In the genomic region with DNA sequence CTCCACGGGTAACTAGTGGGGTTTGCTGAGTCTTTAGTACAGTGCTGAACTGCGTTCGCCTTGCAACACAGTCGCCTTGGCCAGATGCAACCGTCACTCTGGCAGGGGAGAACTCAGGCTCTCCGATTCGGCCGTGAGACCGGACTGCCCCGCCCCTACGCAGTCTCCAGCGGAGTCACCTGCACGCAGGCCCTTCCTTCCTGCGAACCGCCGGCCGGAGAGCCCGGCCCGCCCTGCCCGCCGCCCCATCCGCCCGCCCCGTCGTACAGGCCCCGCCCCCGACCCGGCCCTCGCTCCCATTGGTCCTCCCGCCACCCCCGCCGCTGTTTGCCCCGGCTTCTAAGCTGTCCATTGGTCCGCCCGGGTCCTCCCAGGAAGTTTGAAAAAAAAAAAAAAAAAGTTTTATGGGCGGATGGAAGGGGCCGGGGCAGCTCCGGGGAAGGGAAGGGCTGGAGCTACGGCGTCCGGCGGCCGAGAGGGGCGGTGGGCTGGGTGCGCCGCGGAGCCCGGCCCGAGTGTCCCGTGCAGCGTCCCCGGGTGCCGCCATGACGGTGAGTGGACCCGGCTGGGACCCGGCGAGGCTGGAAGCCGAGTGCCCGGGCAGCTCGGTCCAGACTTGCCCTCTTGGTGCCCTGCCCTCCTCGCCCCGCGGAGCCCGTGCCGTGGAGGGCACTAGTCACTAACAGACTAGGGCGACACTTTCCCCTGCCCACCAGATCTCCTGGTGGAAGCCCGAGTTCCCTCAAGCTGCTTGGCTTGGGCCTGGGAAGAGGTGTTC, we compare ENCODE assay signal across 1 mouse cellular context.
TF ChIP-seq lines count a peak whose summit lies in the region.

No protein-coding gene starts in this region.

TF ChIP-seq in MEL, 35 proteins besides CTCF, POLR2A, EP300 and RAD21:
- TF ChIP-seq MAX (IDR thresholded peaks at IDR 0.05; ENCODE audit: low read length) = no peak
- peak; percentile 30; the same call in 1 of the 2 replicates for TF ChIP-seq MAZ (IDR thresholded peaks at IDR 0.05; ENCODE audit: low read depth, low read length)
- TF ChIP-seq NELFE (IDR thresholded peaks at IDR 0.05; ENCODE audit: low read depth, low read length) = peak; percentile 71
- peak; percentile 49; the same call in 1 of the 2 replicates for TF ChIP-seq TBP (IDR thresholded peaks at IDR 0.05; ENCODE audit: low read depth, low read length)
- TF ChIP-seq E2F4 (IDR thresholded peaks at IDR 0.05; ENCODE audit: borderline replicate concordance, low read depth, low read length) = no peak
- peak; percentile 65 for TF ChIP-seq SIN3A (IDR thresholded peaks at IDR 0.05; ENCODE audit: low read length)
- peak; percentile 57 for TF ChIP-seq NRF1 (IDR thresholded peaks at IDR 0.05; ENCODE audit: insufficient read depth, low read depth, low read length, poor library complexity, severe bottlenecking)
- no peak for TF ChIP-seq TAL1 (IDR thresholded peaks at IDR 0.05; ENCODE audit: low read length)
- TF ChIP-seq HCFC1 (IDR thresholded peaks at IDR 0.05; ENCODE audit: low read depth, low read length) = peak; percentile 74
- TF ChIP-seq JUND (IDR thresholded peaks at IDR 0.05; ENCODE audit: low read depth, low read length) = no peak
- TF ChIP-seq POLR2AphosphoS2 (IDR thresholded peaks at IDR 0.05; ENCODE audit: low read length) = peak; percentile 75; the same call in 1 of the 2 replicates
- 0 out of 2 replicates have a peak, but pooled peaks have one; percentile 32 for TF ChIP-seq MYB (IDR thresholded peaks at IDR 0.05; ENCODE audit: low read depth, low read length)
- TF ChIP-seq CHD2 (IDR thresholded peaks at IDR 0.05; ENCODE audit: low read length) = no peak
- no peak for TF ChIP-seq BHLHE40 (IDR thresholded peaks at IDR 0.05; ENCODE audit: borderline replicate concordance, low read depth, low read length)
- peak; percentile 80 for TF ChIP-seq ZMIZ1 (IDR thresholded peaks at IDR 0.05; ENCODE audit: low read depth, low read length)
- peak; percentile 98 for TF ChIP-seq ZNF384 (IDR thresholded peaks at IDR 0.05; ENCODE audit: low read depth, low read length)
